Mouse (Mus musculus): Measurements from ENCODE around the gene Ubxn2a. TPM values are rescaled to one million over a fixed set of nuclear protein-coding genes. Genes with fewer than 3 reads are reported as not detected.

The Ubxn2a gene
- polyA plus RNA-seq, 1 experiment from 2014 or later, result 30.0 TPM

- Histone ChIP-seq H3K4me2 (ENCODE audit: low read length) (no peak overlapping the region), H3K9me3 (ENCODE audit: control insufficient read depth, low read length) (no peaks in the 10 kb centered on the region), H3K27ac (ENCODE audit: low read depth) (no peak overlapping the region), H3K4me1 (replicated peaks; ENCODE audit: control insufficient read depth, insufficient read depth, low read length) (peaks cover 12% of the 10 kb centered on the region), H3K27me3 (replicated peaks; ENCODE audit: control insufficient read depth, insufficient read depth, low read length) (0 out of 2 replicates have a peak, but pooled peaks cover 3% of the 10 kb centered on the region), H3K36me3 (ENCODE audit: control insufficient read depth, insufficient read depth, low read length) (no peaks in the 10 kb centered on the region), H3K9ac (ENCODE audit: low read length) (no peak overlapping the region), H3K4me3 (ENCODE audit: low read depth, low read length) (no peak overlapping the region)
- no peak for DNase-seq (ENCODE audit: low spot score)
- WGBS, result 46% methylated on average over 6 of the region's 6 CpGs
- ATAC-seq (replicated peaks; ENCODE audit: low FRiP score, low TSS enrichment, low read depth), result no peak
Measured at GRCm38 (mm10) chr12:4840010-4840409, 67.5 kb downstream of the Ubxn2a start.

GRCm38 (mm10) chr12:4836959-4837358 is 70.5 kb downstream of the Ubxn2a start:
- H3K4me2 ChIP-seq (ENCODE audit: low read length), result no peak overlapping the region
- ATAC-seq (replicated peaks; ENCODE audit: low FRiP score, low TSS enrichment, low read depth) (no peak), DNase-seq (ENCODE audit: low spot score) (no peak)
- H3K27ac ChIP-seq (ENCODE audit: low read depth), result no peak overlapping the region
- H3K9ac ChIP-seq (ENCODE audit: low read length), result no peak overlapping the region
- WGBS, result 10% methylated on average over 4 of the region's 4 CpGs
- 0 out of 2 replicates have a peak, but pooled peaks cover 3% of the 10 kb centered on the region for H3K27me3 ChIP-seq (replicated peaks; ENCODE audit: control insufficient read depth, insufficient read depth, low read length)
- no peak overlapping the region for H3K4me3 ChIP-seq (ENCODE audit: low read depth, low read length)
- H3K36me3 ChIP-seq (ENCODE audit: control insufficient read depth, insufficient read depth, low read length), result 0 out of 2 replicates have a peak, but pooled peaks cover 4% of the 10 kb centered on the region
- H3K9me3 ChIP-seq (ENCODE audit: control insufficient read depth, low read length), result no peaks in the 10 kb centered on the region
- H3K4me1 ChIP-seq (replicated peaks; ENCODE audit: control insufficient read depth, insufficient read depth, low read length), result peaks cover 2% of the 10 kb centered on the region; the same call in 1 of the 2 replicates

Other genes with a start within 250 kb of the Ubxn2a start
- gene Fam228a, start 169.3 kb downstream of the Ubxn2a start, polyA plus RNA-seq (2014; fragmentation: Nextera tagmentation; extraction: Ambion mirVana), result 0.16 and 0.17 TPM in 2 replicates
- gene Pfn4, start 138.7 kb downstream of the Ubxn2a start, polyA plus RNA-seq (2014; fragmentation: Nextera tagmentation; extraction: Ambion mirVana), result 2.7 and 3.3 TPM in 2 replicates
- gene Fam228b, start 138.4 kb downstream of the Ubxn2a start, polyA plus RNA-seq (2014; fragmentation: Nextera tagmentation; extraction: Ambion mirVana), result 1.7 TPM in 2 replicates
- gene Sf3b6, start 90.2 kb downstream of the Ubxn2a start, polyA plus RNA-seq (2014; fragmentation: Nextera tagmentation; extraction: Ambion mirVana), result 282 and 300 TPM in 2 replicates
- 11.2 and 14.5 TPM in 2 replicates for gene Fkbp1b, start 66.1 kb downstream of the Ubxn2a start, polyA plus RNA-seq (2014; fragmentation: Nextera tagmentation; extraction: Ambion mirVana)
- 14.4 and 15.0 TPM in 2 replicates for gene Wdcp, start 64.4 kb downstream of the Ubxn2a start, polyA plus RNA-seq (2014; fragmentation: Nextera tagmentation; extraction: Ambion mirVana)
- gene Mfsd2b, start 33.3 kb downstream of the Ubxn2a start, polyA plus RNA-seq (2014; fragmentation: Nextera tagmentation; extraction: Ambion mirVana), result 0.81 and 1.1 TPM in 2 replicates
- 15.1 and 16.5 TPM in 2 replicates for gene Atad2b, start 9.6 kb upstream of the Ubxn2a start, polyA plus RNA-seq (2014; fragmentation: Nextera tagmentation; extraction: Ambion mirVana)